Comparison of ENCODE assay signal across 18 mouse cellular contexts in the genomic region with DNA sequence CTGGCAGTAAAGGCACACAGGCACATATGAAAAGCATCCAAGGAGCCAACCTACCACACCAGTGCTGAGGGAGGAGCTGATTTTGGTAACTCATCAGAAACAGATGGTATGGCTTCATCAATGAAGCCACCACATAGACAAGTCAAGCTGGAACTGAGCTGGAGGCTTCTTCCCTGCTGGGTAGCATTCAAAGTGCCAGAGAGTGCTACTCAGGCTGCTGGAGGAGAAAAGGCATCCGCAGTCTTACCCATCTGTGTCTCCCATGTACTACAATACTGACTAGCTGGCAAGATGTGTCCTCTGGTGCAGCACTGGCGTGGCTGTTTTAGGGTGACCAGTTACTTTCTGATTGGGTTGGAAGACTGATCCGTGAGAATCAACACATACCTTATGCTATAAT.
"Had no signal": no experiment of that assay in that cellular context is flagged by ENCODE, and none has a peak within 500 bp of the region (broad histone marks: within the 10 kb centered on the region; RNA-seq: fewer than 3 reads in every experiment).

No protein-coding gene starts in this region.

- H3K4me1 ChIP-seq: limb, embryonic 15.5 days had no signal

- H3K9ac ChIP-seq: limb, embryonic 12.5 days; limb, embryonic 15.5 days; liver, embryonic 14.5 days; liver, postnatal 0 days; lung, embryonic 14.5 days; midbrain, embryonic 12.5 days had no signal

- H3K4me3 ChIP-seq: layer of hippocampus, adult 2 months; left cerebral cortex, adult 2 months; limb, embryonic 12.5 days; limb, embryonic 15.5 days; megakaryocyte, embryonic 14.5 days; midbrain, embryonic 12.5 days had no signal

- H3K27ac ChIP-seq: kidney, postnatal 0 days; layer of hippocampus, adult 2 months; left cerebral cortex, adult 2 months; limb, embryonic 12.5 days; limb, embryonic 15.5 days; liver, embryonic 14.5 days; midbrain, embryonic 12.5 days had no signal

- ATAC-seq: liver, postnatal 0 days; lung, postnatal 0 days; midbrain, embryonic 16.5 days had no signal

- H3K27me3 ChIP-seq: limb, embryonic 12.5 days; limb, embryonic 15.5 days; midbrain, embryonic 12.5 days had no signal

- H3K4me2 ChIP-seq: limb, embryonic 12.5 days; limb, embryonic 15.5 days; liver, embryonic 11.5 days; lung, embryonic 14.5 days; midbrain, embryonic 12.5 days had no signal

- DNase-seq: kidney, adult 2 months; kidney, postnatal 25 days; layer of hippocampus, adult 9-11 months; liver, postnatal 0 days; lung, embryonic 14.5 days; lung, postnatal 36 days; thymus, postnatal 25 days had no signal

- H3K36me3 ChIP-seq: limb, embryonic 12.5 days; limb, embryonic 15.5 days; midbrain, embryonic 12.5 days had no signal

- H3K9me3 ChIP-seq: limb, embryonic 12.5 days; limb, embryonic 15.5 days; megakaryocyte, embryonic 14.5 days; midbrain, embryonic 12.5 days had no signal
